Mouse (Mus musculus) heart, postnatal 14 days (tissue): ENCODE data around the gene Aimp1. TPM values are rescaled to one million over a fixed set of nuclear protein-coding genes. Genes with fewer than 3 reads are reported as not detected.

ENCODE experiments used
- total RNA-seq, 2 experiments: library from RNA; stranded (reverse); gene quantifications; 2 replicates each; pipeline ENCODE4 v1.2.3; 2021

Gene Aimp1
- total RNA-seq, 2 experiments from 2014 or later = 41.4 TPM

Other genes starting within 250 kb of the Aimp1 start
- not detected for gene Gimd1, start 54.5 kb downstream of the Aimp1 start, total RNA-seq
- gene Tbck, start 226 bp downstream of the Aimp1 start, total RNA-seq = 10 to 100 TPM; 13.7 to 14.3 TPM